Mouse (Mus musculus): ENCODE data around the gene Ints12.

GRCm38 (mm10) chr3:133082736-133083135 lies 8.9 kb upstream of the Ints12 start:
- TF ChIP-seq CTCF (IDR thresholded peaks at IDR 0.05; ENCODE audit: control insufficient read depth, insufficient read depth, insufficient replicate concordance, low read depth, low read length) (no peak), POLR2A (IDR thresholded peaks at IDR 0.05; ENCODE audit: control insufficient read depth, low read depth, low read length) (no peak)
